Mouse (Mus musculus) bone marrow, adult 2 months (tissue): ENCODE results near the gene Dnah8.

Source experiments
- CTCF ChIP-seq: fragments of 200-500 bp; IDR thresholded peaks from 2 replicates; pipeline ENCODE4 v1.5.1; 2011; ENCODE audit warnings: low read length, control low read depth; ENCODE audit not compliant: control insufficient read depth, insufficient read depth
- POLR2A ChIP-seq: fragments of 200-500 bp; IDR thresholded peaks from 2 replicates; pipeline ENCODE4 v1.6.1; 2011; ENCODE audit warnings: low read depth, mild to moderate bottlenecking, control low read depth, low read length, borderline replicate concordance; ENCODE audit not compliant: control insufficient read depth

DNA sequence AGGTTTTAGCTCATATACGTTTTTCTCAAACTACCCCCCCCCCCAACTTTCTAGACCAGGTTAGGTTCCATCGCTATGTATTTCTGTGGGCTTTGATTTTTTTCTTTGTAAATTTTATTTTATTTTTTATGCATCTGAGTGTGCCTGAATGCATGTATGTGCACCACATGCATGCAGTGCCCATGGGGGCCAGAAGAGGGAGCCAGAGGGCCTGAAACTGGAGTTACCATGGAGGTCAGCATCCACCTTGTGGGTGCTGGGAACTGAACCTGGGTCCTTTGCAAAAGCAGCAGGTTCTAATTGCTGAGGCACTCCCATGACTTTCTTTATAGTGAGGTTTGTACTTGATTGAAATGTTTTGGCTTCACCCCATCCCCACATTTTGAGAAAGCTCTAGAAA is 111.3 kb downstream of the Dnah8 start:
- TF ChIP-seq CTCF, result 0 out of 2 replicates have a peak, but pooled peaks have one; percentile 28
- TF ChIP-seq POLR2A, result no peak
